Mouse (Mus musculus) heart, postnatal 0 days (tissue): ENCODE results near the gene Cldn5.

ENCODE experiments used
- CTCF ChIP-seq: IDR thresholded peaks from 2 replicates; pipeline ENCODE4 v1.5.1; 2016; ENCODE audit warnings: antibody characterized with exemption, control low read depth, low read depth
- EP300 ChIP-seq: IDR thresholded peaks from 2 replicates; pipeline ENCODE4 v1.6.1; 2016; ENCODE audit warnings: antibody characterized with exemption, low read depth

DNA sequence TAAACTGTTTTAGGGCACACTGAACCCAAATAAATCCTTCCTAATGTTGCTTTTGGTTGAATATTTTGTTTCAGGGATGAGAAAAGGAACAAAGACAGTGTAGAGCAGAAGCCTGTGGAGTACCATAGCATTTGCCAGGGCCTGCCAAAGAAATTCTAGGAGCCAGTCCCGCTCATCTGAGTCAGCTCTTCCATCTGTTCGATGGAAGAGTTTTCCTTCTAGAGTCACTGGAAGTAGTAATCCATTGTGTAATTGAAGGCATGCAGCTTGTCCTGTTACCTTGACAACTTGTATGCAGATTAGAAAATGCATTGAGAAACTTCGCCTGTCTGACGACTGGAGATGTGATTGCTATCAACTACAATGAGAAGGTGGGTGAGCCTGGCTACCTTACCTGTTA is 46.3 kb downstream of the Cldn5 start:
- TF ChIP-seq CTCF (no peak), EP300 (no peak)
